Mouse (Mus musculus) limb, embryonic 11.5 days (tissue): ENCODE results near the gene Gdf5. TPM values are rescaled to one million over a fixed set of nuclear protein-coding genes. Genes with fewer than 3 reads are reported as not detected.

Experiments used
- ATAC-seq: fragments of 200-750 bp; cut with Nextera tagmentation; 2 replicates; pipeline ENCODE4 v1.8.0; 2017; ENCODE audit warnings: low read depth; ENCODE audit not compliant: insufficient number of reproducible peaks, low FRiP score, low TSS enrichment
- DNase-seq: peaks from one replicate; pipeline ENCODE4 v3.0.0-alpha.2; 2015; ENCODE audit warnings: low spot score
- H3K27ac ChIP-seq: fragments of 300-500 bp; sonication (generic); replicated peaks from 2 replicates; pipeline ENCODE4 v1.5.1; 2014; ENCODE audit warnings: low read depth, mild to moderate bottlenecking, low read length
- H3K27me3 ChIP-seq: fragments of 300-500 bp; sonication (generic); 2 replicates; pipeline ENCODE4 v1.6.1; 2014; ENCODE audit warnings: mild to moderate bottlenecking, low read length, mixed read lengths; ENCODE audit not compliant: control insufficient read depth, insufficient read depth
- H3K36me3 ChIP-seq: fragments of 300-500 bp; sonication (generic); 2 replicates; pipeline ENCODE4 v1.6.1; 2014; ENCODE audit warnings: mild to moderate bottlenecking, low read length, moderate library complexity, mixed read lengths; ENCODE audit not compliant: control insufficient read depth, insufficient read depth
- H3K4me1 ChIP-seq: fragments of 300-500 bp; sonication (generic); 2 replicates; pipeline ENCODE4 v1.6.1; 2014; ENCODE audit warnings: low read length, mixed read lengths; ENCODE audit not compliant: control insufficient read depth, insufficient read depth
- H3K4me2 ChIP-seq: fragments of 300-500 bp; sonication (generic); 2 replicates; pipeline ENCODE4 v1.6.1; 2014; ENCODE audit warnings: low read depth, mild to moderate bottlenecking, moderate library complexity; ENCODE audit not compliant: severe bottlenecking
- H3K4me3 ChIP-seq: fragments of 300-500 bp; sonication (generic); 2 replicates; pipeline ENCODE4 v1.5.1; 2014; ENCODE audit warnings: low read depth, low read length
- H3K9ac ChIP-seq: fragments of 300-500 bp; sonication (generic); 2 replicates; pipeline ENCODE4 v1.6.1; 2014; ENCODE audit warnings: mild to moderate bottlenecking, low read length
- H3K9me3 ChIP-seq: fragments of 300-500 bp; sonication (generic); 2 replicates; pipeline ENCODE4 v1.6.1; 2016; ENCODE audit warnings: low read length; ENCODE audit not compliant: control insufficient read depth
- WGBS: fragments of 180-500 bp; shearing (Covaris S2); extraction: QIAGEN DNeasy Blood & Tissue Kit; methylation state at CpG from one replicate; pipeline ENCODE4 v1.1.7; 2014; 5-methylcytosine and 5-hydroxymethylcytosine counted together
- polyA plus RNA-seq: library from polyadenylated mRNA; unstranded; fragments of >200 nt; fragmentation: Nextera tagmentation; extraction: Ambion mirVana; gene quantifications from 2 replicates; pipeline ENCODE4 v1.2.1, GENCODE M21; 2014

The Gdf5 gene
- polyA plus RNA-seq, 1 experiment from 2014 or later = 23.3 TPM

DNA sequence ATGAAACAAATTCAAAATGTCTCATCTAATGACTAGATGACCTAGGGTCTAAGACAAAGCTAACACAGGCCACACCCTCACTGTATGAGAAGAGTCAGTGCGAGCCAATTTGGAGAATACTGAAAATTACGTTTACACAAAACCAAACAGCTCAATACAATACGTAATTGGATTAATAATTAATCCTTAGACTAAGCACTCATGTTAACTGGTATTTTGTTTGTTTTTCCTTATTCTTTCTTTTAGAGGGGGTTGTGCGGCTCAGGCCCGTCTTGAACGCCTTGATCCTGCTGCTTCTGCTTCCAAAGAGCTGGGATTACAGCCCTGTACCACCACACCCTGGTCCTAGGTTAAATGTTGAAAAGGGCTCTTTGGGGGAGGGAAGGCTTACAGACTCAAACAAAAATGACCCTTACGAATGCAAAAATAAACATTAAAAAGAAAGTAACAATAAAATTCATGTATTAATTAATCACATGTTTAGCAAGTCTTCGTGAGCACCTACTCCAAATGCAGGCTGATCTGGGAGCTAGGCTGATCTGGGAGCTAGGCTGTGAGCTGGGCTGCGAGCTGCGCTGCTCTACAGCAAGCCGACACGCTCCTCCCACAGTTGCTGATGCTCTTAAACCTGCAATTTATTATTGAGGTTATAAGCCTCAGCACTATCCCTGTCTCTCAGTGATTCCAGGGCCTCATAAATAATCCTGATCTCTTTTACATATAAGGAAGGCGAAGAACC lies 50.7 kb downstream of the Gdf5 start:
- no peak overlapping the region for H3K27ac ChIP-seq
- no peak overlapping the region for H3K4me2 ChIP-seq
- H3K4me1 ChIP-seq = no peaks in the 10 kb centered on the region
- ATAC-seq = no peak
- no peak for DNase-seq
- peaks cover 2% of the 10 kb centered on the region; the same call in 1 of the 2 replicates for H3K36me3 ChIP-seq
- H3K4me3 ChIP-seq = no peak overlapping the region
- WGBS = 92% methylated on average over 13 of the region's 13 CpGs
- H3K9ac ChIP-seq = no peak overlapping the region
- H3K9me3 ChIP-seq = no peaks in the 10 kb centered on the region
- no peaks in the 10 kb centered on the region for H3K27me3 ChIP-seq

Other genes starting within 250 kb of the Gdf5 start
- gene Edem2, start 215.9 kb downstream of the Gdf5 start, polyA plus RNA-seq = 21.5 and 24.9 TPM in 2 replicates
- not detected in 2 replicates for gene Gm17581, start 209.5 kb downstream of the Gdf5 start, polyA plus RNA-seq
- 2.7 and 3.6 TPM in 2 replicates for gene Procr, start 194.2 kb downstream of the Gdf5 start, polyA plus RNA-seq
- gene Mmp24, start 170.0 kb downstream of the Gdf5 start, polyA plus RNA-seq = not detected in 2 replicates
- 6.2 and 6.4 TPM in 2 replicates for gene BC029722, start 125.9 kb downstream of the Gdf5 start, polyA plus RNA-seq
- gene Eif6, start 118.4 kb downstream of the Gdf5 start, polyA plus RNA-seq = 201 and 215 TPM in 2 replicates
- 0.30 and 0.32 TPM in 2 replicates for gene Fam83c, start 110.5 kb downstream of the Gdf5 start, polyA plus RNA-seq
- gene Uqcc1, start 15.1 kb downstream of the Gdf5 start, polyA plus RNA-seq = 60.4 and 82.2 TPM in 2 replicates
- 0.33 TPM in 1 of 2 replicates, not detected in the other for gene Gm15557, start 4.6 kb downstream of the Gdf5 start, polyA plus RNA-seq
- 20.5 and 23.6 TPM in 2 replicates for gene Cep250, start 11.1 kb upstream of the Gdf5 start, polyA plus RNA-seq
- 1.6 and 3.1 TPM in 2 replicates for gene 6430550D23Rik, start 62.6 kb upstream of the Gdf5 start, polyA plus RNA-seq
- gene Ergic3, start 62.7 kb upstream of the Gdf5 start, polyA plus RNA-seq = 178 and 188 TPM in 2 replicates
- gene Fer1l4, start 107.6 kb upstream of the Gdf5 start, polyA plus RNA-seq = not detected in 2 replicates
- gene Spag4, start 119.8 kb upstream of the Gdf5 start, polyA plus RNA-seq = 3.7 and 3.9 TPM in 2 replicates
- gene Cpne1, start 166.6 kb upstream of the Gdf5 start, polyA plus RNA-seq = 61.4 and 61.9 TPM in 2 replicates
- 42.9 and 51.1 TPM in 2 replicates for gene Rbm12, start 166.6 kb upstream of the Gdf5 start, polyA plus RNA-seq
- 20.5 and 21.9 TPM in 2 replicates for gene Gm28036, start 181.7 kb upstream of the Gdf5 start, polyA plus RNA-seq
- gene Romo1, start 198.7 kb upstream of the Gdf5 start, polyA plus RNA-seq = 408 and 417 TPM in 2 replicates
- 33.0 and 34.9 TPM in 2 replicates for gene Nfs1, start 198.8 kb upstream of the Gdf5 start, polyA plus RNA-seq
- gene Rbm39, start 234.9 kb upstream of the Gdf5 start, polyA plus RNA-seq = 723 and 726 TPM in 2 replicates